Mouse (Mus musculus) thymus, postnatal 14 days (tissue): ENCODE results near the gene Elavl3.
"Not testable (repeated sequence)": the region's sequence is repeated elsewhere in the genome, so short reads cannot be mapped to it uniquely, and the experiment has no call there.

Experiments used
- DNase-seq: peaks from one replicate; pipeline ENCODE4 v3.0.0; 2021

The Elavl3 gene

DNA sequence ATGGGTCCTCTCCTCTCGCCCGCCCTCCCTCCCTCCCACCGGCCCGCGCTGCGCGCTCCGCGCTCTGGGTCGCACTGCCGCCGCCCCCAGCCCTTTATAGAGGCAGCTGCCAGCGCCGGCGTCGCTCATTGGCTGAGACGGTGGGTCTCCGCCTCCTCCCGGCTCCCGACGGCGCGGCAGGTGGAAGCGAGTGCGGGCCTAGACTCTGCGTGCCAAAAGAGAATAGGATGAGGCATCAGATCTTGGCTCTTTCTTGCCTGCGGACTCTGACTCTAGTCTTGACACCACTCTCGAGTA lies at the start of gene Elavl3:
Elavl3 (minus strand) TSS at position 66 of the 297 bp plus-strand sequence.
- peak; percentile 69 for DNase-seq

DNA sequence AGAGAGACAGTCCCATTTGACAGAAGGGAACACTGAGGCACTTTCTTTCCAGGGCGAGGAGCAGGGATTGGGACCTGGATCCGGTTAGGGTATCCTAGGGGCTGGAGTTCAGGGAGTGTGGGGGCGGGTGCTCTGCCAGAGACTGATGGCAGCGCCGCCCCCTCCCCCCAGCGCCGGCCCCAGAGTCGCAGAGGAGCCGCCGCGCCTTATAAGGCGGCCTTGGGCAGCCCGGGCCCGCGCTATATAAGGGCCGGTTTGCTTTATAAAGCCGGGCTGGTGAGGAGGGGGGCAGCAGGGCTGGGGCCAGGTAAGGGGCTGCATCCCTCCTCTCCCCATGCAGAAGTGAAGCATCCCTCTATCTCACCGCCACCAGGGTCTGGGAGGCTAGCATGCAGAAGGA lies 48.1 kb upstream of the Elavl3 start:
- no peak for DNase-seq

DNA sequence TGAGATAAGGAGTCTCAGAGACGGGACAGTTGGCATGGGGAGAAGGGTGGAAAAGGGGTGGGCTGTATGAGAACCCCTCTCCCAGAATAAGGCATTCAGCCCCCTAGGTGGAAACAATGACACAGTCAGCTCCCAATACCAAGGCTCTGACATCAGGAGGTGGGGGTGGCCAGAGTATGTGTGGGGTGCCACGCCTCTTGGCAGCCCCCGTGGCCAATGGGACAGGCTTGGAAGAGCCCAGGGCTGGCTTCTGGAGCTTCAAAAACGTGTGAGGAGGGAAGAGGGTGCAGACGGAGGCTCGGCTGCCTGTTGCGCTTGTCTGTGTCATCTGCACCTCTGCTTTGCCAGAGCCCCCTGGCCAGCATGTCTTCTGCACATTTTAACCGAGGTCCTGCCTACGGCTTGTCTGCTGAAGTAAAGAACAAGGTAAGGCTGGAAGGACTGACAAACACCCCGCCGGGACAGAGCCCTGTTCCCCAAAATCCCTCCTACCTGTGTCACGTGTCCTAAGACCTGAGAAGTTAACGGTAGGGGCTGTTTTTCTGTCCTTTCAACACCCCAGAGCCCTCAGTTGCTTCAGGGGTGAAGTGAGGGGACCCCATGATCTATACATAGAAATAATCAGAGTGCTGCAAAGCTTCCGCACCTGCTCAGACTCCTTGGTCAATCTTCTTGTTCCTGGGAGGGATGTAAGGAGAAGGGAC lies 47.3 kb upstream of the Elavl3 start, which contains the start of gene Cnn1:
Cnn1 (plus strand) TSS at position 224 of the 704 bp plus-strand sequence.
- DNase-seq = no peak

DNA sequence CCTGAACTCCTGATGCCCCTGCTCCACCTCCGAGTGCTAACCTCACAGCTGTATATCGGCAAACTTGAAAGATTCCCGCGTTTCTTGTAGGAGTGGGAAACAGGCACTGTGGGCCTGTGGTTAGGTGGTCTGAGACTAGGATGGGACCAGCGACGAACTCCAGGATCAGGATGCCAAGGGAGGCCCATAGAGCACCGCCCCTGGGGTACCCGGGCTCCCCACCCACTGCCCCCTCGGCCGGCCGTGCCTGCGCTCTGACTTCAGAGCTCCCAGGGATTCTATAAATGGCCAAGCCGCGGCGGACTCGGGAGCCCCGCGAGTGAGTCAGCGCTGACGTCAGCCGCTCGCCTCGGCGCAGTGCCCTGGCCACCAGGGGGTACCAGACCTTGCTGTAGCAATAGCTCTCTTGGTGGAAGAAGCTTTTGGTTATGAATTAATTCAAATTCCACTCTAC lies 44.1 kb upstream of the Elavl3 start:
- peak; percentile 87 for DNase-seq

DNA sequence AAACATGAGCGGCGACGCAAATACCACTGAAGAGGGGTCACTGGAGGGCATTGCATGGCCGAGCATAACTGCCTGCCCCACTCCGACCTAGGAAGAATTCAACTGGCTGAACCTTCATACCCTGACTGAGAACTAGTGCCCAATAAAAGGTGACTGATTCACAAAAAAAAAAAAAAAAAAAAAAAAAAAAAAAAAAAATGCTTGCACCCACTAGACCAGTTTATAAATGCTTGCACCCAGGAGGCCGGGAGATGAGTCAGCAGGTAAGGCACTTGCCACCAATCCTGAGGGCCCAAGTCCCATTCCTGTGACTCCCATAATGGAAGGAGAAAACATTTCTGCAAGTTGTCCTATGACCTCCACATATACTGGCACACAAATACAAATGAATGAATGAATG lies 40.9 kb upstream of the Elavl3 start:
- no peak for DNase-seq

DNA sequence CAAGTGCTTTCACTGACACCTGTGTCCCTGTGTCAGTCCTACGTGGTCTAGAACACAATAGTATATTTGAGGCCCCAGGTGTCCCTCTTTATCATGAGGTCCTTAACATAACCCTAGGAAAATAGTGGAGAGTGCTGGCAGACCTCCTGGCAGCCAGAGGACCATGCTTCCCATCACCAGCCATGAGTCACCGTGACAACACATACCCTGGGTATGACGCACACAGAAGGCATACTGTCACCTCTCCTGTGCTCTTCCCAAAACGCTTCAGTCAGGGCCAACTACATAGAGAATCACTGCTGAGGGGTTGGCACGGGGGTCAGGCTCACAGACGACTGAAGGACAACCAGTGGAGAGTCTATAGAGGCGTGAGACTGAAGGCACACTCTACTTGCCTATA lies 38.2 kb upstream of the Elavl3 start:
- DNase-seq = no peak

DNA sequence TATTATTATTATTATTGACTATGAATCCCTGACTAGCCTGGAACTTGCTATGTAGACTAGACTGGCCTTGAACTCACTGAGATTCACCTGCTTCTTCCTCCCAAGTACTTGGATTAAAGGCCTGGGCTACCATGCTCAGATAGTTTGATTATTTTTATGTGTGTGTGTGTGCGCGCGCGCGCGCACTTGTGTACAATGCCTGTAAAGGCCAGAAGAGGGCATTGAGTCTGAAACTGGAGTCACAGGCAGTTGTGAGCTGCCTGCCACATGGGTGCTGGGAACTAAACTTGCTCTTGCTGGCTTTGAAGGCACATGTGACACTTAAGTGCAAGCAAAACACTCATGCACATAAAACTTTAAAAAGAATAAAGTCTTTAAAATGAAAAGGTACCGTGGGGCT lies 37.5 kb upstream of the Elavl3 start:
- DNase-seq = no peak

DNA sequence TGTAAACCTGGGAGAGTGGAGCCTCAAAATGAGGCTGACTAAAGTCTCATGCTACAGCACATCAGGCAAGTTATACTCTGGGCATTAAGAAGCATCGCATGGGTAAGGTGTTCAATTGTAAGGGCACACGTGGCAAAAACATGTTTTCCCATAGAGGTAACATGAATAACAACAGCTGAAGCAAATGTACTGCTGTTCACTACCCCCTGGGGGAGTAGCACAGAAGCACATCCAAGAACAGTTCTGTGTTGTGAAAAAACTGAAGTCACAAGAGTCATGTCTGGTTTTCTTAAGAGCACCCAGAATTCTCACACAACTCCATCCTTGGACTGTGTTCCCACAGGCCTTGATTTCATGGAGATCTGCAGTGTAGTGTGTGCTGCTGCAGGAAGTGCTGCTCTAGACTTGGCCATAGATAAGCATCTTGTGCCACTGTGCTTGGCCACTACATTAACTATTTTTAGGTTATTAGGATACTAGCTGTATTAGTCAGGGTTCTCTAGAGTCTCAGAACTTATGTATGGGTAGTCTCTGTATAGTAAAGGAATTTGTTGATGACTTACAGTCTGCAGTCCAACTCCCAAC lies 35.3 kb upstream of the Elavl3 start:
- DNase-seq = no peak

DNA sequence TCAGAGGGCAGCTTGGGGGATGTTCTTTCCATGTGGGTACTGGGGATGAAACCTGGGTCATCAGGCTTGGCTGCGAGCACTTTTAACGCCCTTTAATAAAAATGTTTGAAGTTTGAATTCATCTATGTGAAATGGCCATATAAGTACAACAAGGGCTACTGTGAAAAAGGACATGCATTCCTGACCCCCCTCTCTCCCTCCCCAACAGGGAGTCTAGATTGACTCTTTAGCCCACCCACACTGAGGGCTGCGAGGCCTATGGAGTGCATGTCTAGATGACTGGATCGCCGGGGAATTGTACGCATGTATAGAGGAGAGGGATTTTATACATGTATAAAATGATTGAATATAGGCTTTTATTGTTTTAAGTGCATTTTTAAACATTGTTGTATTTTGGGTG lies 34.2 kb upstream of the Elavl3 start:
- DNase-seq = no peak

DNA sequence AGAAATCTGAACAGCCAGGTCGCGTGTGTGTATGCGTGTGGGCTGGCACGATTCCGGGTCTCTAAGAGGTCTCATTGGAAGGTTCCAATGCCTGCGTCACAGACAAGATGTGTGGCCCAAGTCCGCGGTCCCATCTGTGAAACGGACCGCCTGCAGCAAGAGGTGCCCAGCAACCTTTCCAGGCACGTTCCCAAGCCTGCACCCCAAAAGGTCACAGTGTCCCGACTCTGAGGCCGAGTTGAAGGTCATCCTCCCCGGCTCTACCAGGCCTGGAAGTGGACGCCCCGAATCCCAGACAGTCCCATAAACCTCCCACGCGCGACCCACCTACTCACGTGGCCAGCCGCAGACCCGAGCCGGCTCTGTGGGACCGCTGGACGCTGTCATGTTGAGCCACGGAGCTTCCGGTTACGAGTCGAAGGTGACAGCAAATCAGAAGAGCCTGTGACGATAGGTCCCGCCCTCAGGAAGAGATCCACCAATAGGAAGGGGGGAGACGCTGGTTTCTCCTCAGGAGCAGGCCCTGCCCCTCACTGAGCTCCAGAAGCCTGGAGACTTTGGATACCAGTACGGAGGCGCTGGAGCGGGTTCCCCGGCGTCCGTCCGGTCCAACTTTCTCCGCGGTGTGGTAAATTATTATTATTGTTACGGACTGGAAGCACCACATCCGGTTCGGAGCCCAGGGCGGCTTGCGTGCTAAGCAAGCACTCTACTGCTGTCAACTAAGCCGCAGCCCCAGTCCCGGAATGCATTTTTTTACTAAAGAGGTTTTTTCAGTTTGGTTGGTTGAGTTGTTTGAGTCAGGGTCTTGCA lies 33.4 kb upstream of the Elavl3 start, which contains the start of gene Ecsit:
Ecsit (minus strand) TSS at position 417 of the 813 bp plus-strand sequence.
- DNase-seq = peak; percentile 92

DNA sequence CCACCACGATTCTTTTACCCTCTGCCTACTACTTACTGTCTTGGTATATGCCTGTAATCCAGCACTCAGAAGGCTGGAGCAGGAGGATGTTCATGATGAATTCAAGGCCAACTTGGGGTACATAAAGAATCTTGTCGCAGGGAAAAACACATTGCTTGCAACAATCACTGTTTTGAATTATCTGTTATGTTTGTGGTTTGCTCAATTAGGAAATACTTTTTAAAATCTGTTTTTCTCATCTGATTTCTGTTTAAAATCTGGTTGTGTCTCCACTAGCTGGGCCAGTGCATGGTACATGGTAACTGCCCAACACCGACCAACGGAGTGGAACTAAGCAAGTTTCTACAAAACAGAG lies 32.8 kb upstream of the Elavl3 start:
- no peak for DNase-seq

DNA sequence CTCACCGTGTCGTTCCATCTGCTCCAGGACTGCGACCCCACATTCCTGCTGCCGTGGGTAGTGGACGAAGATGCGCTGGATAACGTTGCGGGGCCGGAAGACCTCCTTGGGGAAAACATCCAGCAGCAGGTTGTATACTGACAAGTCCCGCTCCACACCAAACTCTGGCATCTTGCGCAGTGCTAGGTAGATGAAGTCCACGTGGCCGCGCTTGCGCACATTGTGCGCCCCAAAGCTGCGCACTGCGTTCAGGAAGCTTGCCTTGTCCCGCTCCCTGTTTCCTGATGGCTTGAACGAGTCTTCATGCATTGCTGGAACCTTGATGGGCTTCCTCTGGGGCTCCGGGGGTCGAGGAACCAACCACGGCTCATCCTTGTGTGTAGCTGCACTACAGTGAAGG lies 24.4 kb upstream of the Elavl3 start:
- DNase-seq = no peak

DNA sequence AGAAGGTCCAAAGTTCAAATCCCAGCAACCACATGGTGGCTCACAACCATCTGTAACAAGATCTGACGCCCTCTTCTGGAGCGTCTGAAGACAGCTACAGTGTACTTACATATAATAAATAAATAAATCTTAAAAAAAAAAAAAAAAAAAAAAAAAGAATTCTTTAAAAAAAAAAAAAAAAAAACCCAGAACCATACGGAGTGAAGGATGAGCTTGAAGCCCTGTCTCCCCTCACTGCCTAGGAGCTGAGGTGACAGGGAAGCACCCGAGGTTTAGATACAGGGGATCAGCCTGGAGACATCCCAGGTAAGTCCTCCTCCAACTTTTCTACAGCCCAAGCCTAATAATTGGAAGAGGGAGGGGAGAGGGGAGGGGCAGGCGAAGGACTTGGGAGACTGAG lies 24.0 kb upstream of the Elavl3 start:
- not testable (repeated sequence) for DNase-seq

DNA sequence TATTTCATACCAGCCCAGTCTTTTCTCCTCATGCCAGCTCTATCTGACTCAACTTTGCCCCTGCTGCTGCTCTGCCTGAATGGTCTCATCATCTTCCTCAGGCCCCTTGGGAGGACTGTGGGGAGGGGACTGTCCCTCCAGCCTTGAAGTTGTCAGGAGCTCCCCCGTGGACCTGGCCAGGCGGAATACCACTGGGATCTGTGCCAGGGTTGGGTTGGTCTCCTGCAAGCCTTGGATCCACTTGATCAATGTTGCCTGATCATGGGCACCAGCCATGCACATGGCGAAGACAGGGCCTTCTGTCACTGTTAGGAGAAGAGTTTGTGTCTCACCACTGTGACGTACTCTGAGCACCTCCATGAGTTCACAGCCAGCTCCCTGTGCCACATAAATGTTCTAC lies 20.5 kb upstream of the Elavl3 start:
- no peak for DNase-seq

DNA sequence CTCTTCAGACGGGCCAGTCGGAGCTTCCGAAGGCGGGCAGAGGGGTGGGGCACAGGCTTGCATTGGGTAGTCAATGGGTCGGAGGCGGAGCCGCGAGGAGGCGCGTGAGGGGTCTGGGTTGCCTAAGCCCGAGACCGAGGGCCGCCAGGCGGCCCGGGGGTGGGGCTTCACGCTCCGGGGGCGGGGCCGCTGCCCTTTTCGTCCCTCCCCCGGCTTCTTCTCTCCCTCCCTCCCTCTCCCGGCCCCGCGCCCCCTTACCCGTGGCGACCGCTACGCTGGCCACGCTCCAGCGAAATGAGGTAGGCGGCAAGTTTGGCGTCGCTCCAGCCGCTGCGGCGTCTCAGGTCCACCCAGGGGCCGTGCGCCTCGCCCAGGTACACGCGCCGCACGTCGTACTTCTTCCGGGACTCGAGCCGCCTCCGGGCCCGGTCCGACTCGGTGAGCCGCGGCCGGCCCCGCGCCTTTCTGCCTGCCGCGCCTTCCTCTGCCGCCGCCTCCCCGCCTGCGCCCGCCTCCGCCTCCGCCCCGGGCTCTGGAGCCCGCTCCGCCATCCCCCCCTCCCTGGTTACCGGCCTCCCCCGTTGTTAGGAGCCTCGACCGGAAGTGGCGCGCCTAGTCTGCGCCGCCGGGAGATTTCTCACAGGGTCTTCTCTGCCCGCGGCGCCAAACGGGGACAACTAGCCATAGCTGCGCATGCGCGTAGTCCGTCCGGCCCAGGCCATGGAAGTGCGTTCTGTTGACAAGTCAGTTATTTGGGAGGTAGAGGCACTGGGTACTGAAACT lies 19.2 kb upstream of the Elavl3 start, which contains the start of the genes Gm49318 and Zfp653:
Gm49318 (minus strand) TSS at position 469 of the 783 bp plus-strand sequence.
Zfp653 (minus strand) TSS at position 586 of the 783 bp plus-strand sequence.
- DNase-seq = peak; percentile 97

DNA sequence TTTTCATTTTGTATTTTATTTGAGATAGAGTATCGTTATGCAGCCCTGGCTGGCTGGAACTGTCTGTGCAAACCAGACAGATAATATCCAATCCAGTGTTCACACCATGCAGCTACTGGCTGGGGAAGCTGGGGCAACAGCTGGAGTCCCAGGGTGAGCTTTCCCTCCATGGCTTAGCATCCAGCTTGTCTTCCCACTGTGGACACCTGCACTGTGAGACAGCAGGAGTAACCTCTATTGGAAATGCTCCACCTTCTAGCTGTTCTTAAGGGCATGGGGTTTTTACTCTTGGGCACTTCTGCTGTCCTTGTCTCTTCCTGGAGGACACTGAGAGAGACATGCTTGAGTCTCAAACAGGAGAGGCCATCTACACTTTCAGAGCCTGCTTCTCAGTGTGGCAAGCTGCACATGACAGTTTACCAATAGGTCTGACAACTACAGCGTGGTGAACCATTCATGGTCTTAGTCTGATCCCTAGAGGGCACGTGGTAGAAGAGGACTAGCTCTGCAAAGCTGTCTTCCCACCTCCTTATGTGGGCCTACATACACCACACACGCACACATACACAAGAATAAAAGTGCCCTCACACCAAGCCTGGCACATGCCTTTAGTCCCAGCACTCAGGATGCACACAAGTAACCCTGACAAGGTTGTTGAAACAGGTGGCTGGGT lies 18.2 kb upstream of the Elavl3 start:
- no peak for DNase-seq

DNA sequence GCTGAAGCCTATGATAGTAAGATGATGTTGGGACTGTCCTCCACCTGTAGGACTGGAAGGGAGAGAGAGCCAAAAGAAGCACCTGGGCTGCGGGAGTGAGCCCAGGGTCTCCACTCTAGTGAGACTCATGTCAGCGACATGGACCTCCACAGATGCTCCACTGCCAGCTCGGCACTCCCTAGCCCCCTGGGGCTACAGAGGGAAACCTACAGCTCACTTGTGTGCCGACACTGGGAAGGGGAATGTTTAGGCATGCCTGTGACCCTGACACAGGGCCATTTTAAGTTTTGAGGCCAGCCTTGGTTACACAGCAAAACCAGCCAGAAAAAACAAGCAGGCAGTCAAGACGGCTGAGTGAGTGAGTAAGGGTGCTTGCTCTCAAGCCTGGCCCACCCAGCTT lies 15.4 kb upstream of the Elavl3 start:
- DNase-seq = no peak

DNA sequence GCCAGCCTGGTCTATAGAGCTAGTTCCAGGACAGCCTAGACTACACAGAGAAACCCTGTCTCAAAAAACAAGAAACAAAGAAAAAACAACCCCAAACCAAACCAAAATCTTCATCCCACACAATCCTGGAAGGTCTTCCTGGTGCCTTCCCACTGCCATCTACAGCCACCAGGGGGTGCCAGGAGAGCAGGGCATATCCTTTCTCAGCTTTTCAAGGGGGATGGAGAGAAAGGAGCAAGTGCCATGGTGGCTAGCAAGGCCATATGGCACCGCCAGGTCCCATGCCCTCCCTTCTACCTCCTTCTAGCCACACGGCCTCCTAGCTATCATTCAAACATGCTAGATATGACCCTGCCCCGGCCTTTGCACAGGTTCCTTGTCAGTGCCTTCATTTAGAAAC lies 14.6 kb upstream of the Elavl3 start:
- peak; percentile 74 for DNase-seq

DNA sequence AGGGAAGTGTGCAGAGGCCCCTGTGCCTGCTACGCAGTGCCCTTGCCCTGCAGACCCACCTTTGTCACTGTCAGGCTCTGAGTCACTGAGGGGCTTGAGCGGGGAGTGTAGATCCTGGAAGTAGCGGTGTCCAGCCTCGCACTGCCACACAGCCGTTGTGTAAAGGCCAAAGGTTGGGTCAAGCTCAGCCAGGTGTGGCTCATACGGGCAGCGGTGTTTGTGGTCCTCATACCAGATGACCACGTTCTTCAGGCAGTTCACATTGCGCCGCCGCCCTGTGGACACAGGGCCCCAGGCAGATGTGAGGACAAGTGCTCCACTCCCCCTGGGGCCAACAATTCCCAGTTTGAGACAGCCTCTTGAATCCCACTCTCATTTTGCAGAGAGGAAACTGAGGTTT lies 13.8 kb upstream of the Elavl3 start:
- DNase-seq = no peak

DNA sequence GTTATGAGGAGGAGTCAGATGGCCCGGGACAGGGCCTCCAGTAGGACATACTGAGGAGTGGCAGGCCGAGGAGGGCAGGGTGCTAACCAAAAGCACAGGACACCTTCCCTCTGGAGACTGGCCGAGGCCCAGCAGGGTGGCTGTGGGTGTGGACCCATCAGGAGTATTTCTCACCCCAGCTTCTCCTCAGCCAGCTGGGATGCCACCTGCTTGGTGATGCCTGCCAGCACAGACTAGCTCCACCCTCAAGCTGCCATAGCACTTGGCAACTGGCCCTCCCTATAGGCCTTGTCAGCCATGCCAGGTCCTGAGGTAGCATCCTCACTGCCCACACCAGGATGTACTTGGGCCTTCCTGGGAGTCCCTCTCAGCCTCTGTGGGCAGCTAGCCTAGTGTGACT lies 12.5 kb upstream of the Elavl3 start:
- DNase-seq = no peak

DNA sequence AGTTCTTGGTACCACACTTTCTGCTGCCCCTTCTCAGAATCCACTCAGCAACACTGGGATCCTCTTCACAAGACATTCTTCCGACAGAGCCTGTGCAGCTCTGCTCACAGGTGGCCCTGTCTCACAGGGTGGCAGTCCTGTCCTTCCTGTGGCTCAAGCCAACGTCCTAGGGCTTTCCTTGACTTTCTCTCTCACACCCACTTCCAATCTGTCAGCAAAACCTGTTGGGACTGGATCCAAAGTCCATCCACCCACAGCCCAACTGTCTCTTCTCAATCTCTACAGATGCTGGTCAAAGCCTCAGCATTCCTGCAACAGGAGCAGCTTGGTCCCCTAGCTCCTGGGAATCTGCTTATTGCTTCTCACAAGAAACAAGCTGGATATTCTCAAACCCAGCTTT lies 9.5 kb upstream of the Elavl3 start:
- DNase-seq = no peak

DNA sequence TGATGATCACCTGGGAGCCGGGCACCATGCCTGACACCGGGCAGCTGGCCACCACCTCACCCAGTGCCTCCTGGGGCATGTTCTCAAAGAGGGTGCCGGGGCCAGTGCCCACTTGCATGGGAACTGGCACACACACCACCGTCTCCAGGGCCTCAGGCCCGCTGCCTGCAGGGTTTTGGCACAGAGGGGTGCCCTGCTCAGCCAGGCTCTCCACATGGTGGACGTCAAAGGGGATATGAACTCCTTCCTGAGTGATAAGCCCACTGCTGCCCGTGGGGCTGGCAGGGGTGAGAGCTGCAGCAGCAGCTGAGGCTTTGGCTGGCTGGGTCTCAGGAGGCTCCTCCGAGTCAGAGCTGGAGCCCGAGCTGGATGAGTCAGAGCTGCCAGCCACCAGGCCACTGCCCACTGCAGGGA lies 6.2 kb upstream of the Elavl3 start:
- no peak for DNase-seq
